Mouse (Mus musculus) testis, adult 2 months (tissue): ENCODE measurements around the gene Gm1113.

ENCODE experiments used
- CTCF ChIP-seq: fragments of 200-500 bp; IDR thresholded peaks from 2 replicates; pipeline ENCODE4 v1.5.1; 2012; ENCODE audit warnings: low read depth, mild to moderate bottlenecking, inconsistent platforms, low read length, moderate library complexity; ENCODE audit not compliant: control insufficient read depth, insufficient read depth, insufficient replicate concordance
- POLR2A ChIP-seq: fragments of 200-500 bp; IDR thresholded peaks from 2 replicates; pipeline ENCODE4 v1.6.1; 2012; ENCODE audit warnings: low read depth, mild to moderate bottlenecking, inconsistent platforms, low read length, moderate library complexity; ENCODE audit not compliant: control insufficient read depth

GRCm38 (mm10) chr9:35541024-35541423, 23.0 kb upstream of the Gm1113 start:
- TF ChIP-seq POLR2A (no peak), CTCF (no peak)
